7 mouse cellular contexts compared by ENCODE assay signal in genomic region chr5:121833159-121833558, GRCm38 (mm10). TPM values are rescaled to one million over a fixed set of nuclear protein-coding genes. Genes with fewer than 3 reads are reported as not detected.
DNase-seq lines count a peak whose midpoint lies in the region; ATAC-seq and TF ChIP-seq lines count a peak whose summit lies in the region.

No protein-coding gene starts in this region.

- H3K79me2 ChIP-seq in CH12.LX (replicated peaks; ENCODE audit: control insufficient read depth, extremely low read depth, insufficient read depth, poor library complexity, severe bottlenecking): peaks cover 75% of the 10 kb centered on the region

- no peak for TF ChIP-seq EP300 in CH12.LX (IDR thresholded peaks at IDR 0.05; ENCODE audit: low read length)

- H3K27me3 ChIP-seq in kidney, embryonic 15.5 days: 0 out of 2 replicates have a peak, but pooled peaks cover 4% of the 10 kb centered on the region
- H3K27me3 ChIP-seq in CH12.LX (replicated peaks): no peaks in the 10 kb centered on the region
- H3K27me3 ChIP-seq in limb, embryonic 15.5 days: peaks cover 17% of the 10 kb centered on the region

- peak overlapping the region; percentile 75 for H3K4me3 ChIP-seq in kidney, embryonic 15.5 days (replicated peaks)
- peak overlapping the region; percentile 32 to 86 (median 71) for H3K4me3 ChIP-seq in CH12.LX (replicated peaks in 1 of 3; ENCODE audit: low read depth in 2 of 3, low read length in 2 of 3, poor library complexity in 1 of 3)
- peak overlapping the region; percentile 53 for H3K4me3 ChIP-seq in bone marrow, adult 2 months (replicated peaks; ENCODE audit: control insufficient read depth, low read depth, low read length)
- no peak overlapping the region for H3K4me3 ChIP-seq in limb, embryonic 15.5 days

- 64% methylated on average over 2 of the region's 2 CpGs for WGBS in kidney, embryonic 15.5 days
- WGBS in bone marrow, adult 2 months: 18% methylated on average over 2 of the region's 2 CpGs
- WGBS in limb, embryonic 15.5 days: 78% methylated on average over 2 of the region's 2 CpGs

- in situ Hi-C loops in CH12.LX (cut with MboI; ENCODE audit: low pct_ligation_motif_present, low pct_unique_long_range_greater_than_20kb, low sequenced_read_pairs): no loop called here

- peak overlapping the region; percentile 95 for H3K4me2 ChIP-seq in kidney, embryonic 15.5 days
- H3K4me2 ChIP-seq in CH12.LX (ENCODE audit: insufficient read depth, low read depth, poor library complexity, severe bottlenecking): peak overlapping the region; percentile 74
- H3K4me2 ChIP-seq in limb, embryonic 15.5 days: 0 out of 2 replicates have a peak overlapping the region, but pooled peaks have one; percentile 91

- peaks cover 12% of the 10 kb centered on the region for H3K36me3 ChIP-seq in kidney, embryonic 15.5 days
- peaks cover 41 to 45% of the 10 kb centered on the region in 2 experiments for H3K36me3 ChIP-seq in CH12.LX (replicated peaks in 1 of 2; ENCODE audit: control insufficient read depth in 1 of 2, insufficient read depth in 1 of 2, low read length in 1 of 2)
- peaks cover 6% of the 10 kb centered on the region; the same call in 1 of the 2 replicates for H3K36me3 ChIP-seq in limb, embryonic 15.5 days

- no peak for TF ChIP-seq RAD21 in CH12.LX (IDR thresholded peaks at IDR 0.05; ENCODE audit: low read depth, low read length)

- no peak for DNase-seq in kidney, postnatal 10 days
- DNase-seq in CH12.LX (ENCODE audit: extremely low read depth): no peak
- DNase-seq in retina, embryonic 14.5 days (ENCODE audit: low spot score): no peak
- no peak for DNase-seq in retina, postnatal 1 day

- no peak for ATAC-seq in kidney, embryonic 15.5 days (replicated peaks; ENCODE audit: low FRiP score)
- ATAC-seq in limb, embryonic 15.5 days (ENCODE audit: insufficient number of reproducible peaks, low FRiP score, low TSS enrichment, low read depth): no peak

- TF ChIP-seq CTCF in CH12.LX (conservative IDR thresholded peaks at IDR 0.05 in 1 of 2, IDR thresholded peaks at IDR 0.05 in 1 of 2; ENCODE audit: low read depth in 2 of 2, low read length in 2 of 2): no peak
- TF ChIP-seq CTCF in bone marrow, adult 2 months (IDR thresholded peaks at IDR 0.05; ENCODE audit: control insufficient read depth, insufficient read depth, low read length): no peak

- peak overlapping the region; percentile 89 for H3K27ac ChIP-seq in kidney, embryonic 15.5 days
- peak overlapping the region; percentile 84 for H3K27ac ChIP-seq in CH12.LX (ENCODE audit: insufficient read depth, low read depth)
- H3K27ac ChIP-seq in bone marrow, adult 2 months (ENCODE audit: control insufficient read depth, insufficient read depth, low read depth, low read length, poor library complexity): peak overlapping the region; percentile 52
- no peak overlapping the region for H3K27ac ChIP-seq in limb, embryonic 15.5 days

- peaks cover 69% of the 10 kb centered on the region for H3K4me1 ChIP-seq in kidney, embryonic 15.5 days
- peaks cover 25 to 34% of the 10 kb centered on the region in 2 experiments for H3K4me1 ChIP-seq in CH12.LX (ENCODE audit: control insufficient read depth in 1 of 2, insufficient read depth in 2 of 2)
- H3K4me1 ChIP-seq in bone marrow, adult 2 months (ENCODE audit: control insufficient read depth, insufficient read depth, low read length): peaks cover 8% of the 10 kb centered on the region
- peaks cover 67% of the 10 kb centered on the region for H3K4me1 ChIP-seq in limb, embryonic 15.5 days

- no peak for TF ChIP-seq POLR2A in CH12.LX (IDR thresholded peaks at IDR 0.05; ENCODE audit: low read depth, low read length)
- no peak for TF ChIP-seq POLR2A in bone marrow, adult 2 months (IDR thresholded peaks at IDR 0.05; ENCODE audit: borderline replicate concordance, control insufficient read depth, low read depth, low read length)

- no peaks in the 10 kb centered on the region for H3K9me3 ChIP-seq in kidney, embryonic 15.5 days (replicated peaks)
- peaks cover 2% of the 10 kb centered on the region for H3K9me3 ChIP-seq in CH12.LX (replicated peaks; ENCODE audit: low read length)
- no peaks in the 10 kb centered on the region for H3K9me3 ChIP-seq in limb, embryonic 15.5 days

- peak overlapping the region; percentile 24; the same call in 1 of the 2 replicates for H3K9ac ChIP-seq in kidney, embryonic 15.5 days
- peak overlapping the region; percentile 39; the same call in 1 of the 2 replicates for H3K9ac ChIP-seq in CH12.LX (ENCODE audit: insufficient read depth, low read depth)
- no peak overlapping the region for H3K9ac ChIP-seq in limb, embryonic 15.5 days

- dilution Hi-C loops in CH12.LX (cut with MboI; ENCODE audit: extremely low pct_ligation_motif_present, extremely low pct_unique_long_range_greater_than_20kb, low sequenced_read_pairs): no loop called here

TF ChIP-seq in CH12.LX, 34 proteins besides CTCF, POLR2A, EP300 and RAD21:
- TF ChIP-seq ZC3H11A (IDR thresholded peaks at IDR 0.05; ENCODE audit: low read depth, low read length) (no peak), JUN (IDR thresholded peaks at IDR 0.05; ENCODE audit: insufficient read depth, low read depth, low read length) (no peak), SIN3A (IDR thresholded peaks at IDR 0.05; ENCODE audit: low read length) (no peak), MEF2A (IDR thresholded peaks at IDR 0.05; ENCODE audit: borderline replicate concordance, low read depth, low read length) (no peak), UBTF (IDR thresholded peaks at IDR 0.05; ENCODE audit: low read depth, low read length) (no peak), MXI1 (IDR thresholded peaks at IDR 0.05; ENCODE audit: low read depth, low read length) (no peak), USF1 (IDR thresholded peaks at IDR 0.05; ENCODE audit: low read depth, low read length) (no peak), HCFC1 (IDR thresholded peaks at IDR 0.05; ENCODE audit: low read depth, low read length) (no peak), SMC3 (IDR thresholded peaks at IDR 0.05; ENCODE audit: low read depth, low read length) (no peak)

RNA-seq across cellular contexts. Expression of gene Sh2b3, which starts 4.3 kb away (rescaled TPM):
- 18.6 and 19.4 TPM in 2 replicates for polyA plus RNA-seq in kidney, embryonic 15.5 days (2015; fragmentation: Nextera tagmentation; extraction: Ambion mirVana)
- total RNA-seq in CH12.LX (2012; rRNA removed): 27.8 and 35.4 TPM in 2 replicates
- 21.3 and 22.8 TPM in 2 replicates for total RNA-seq in CH12.LX (2014; rRNA removed)
- polyA plus RNA-seq in CH12.LX (2012; ENCODE audit: insufficient read length, low read depth): 32.4 and 38.3 TPM in 2 replicates
- 17.1 and 36.8 TPM in 2 replicates for polyA plus RNA-seq in bone marrow, adult 2 months (2011; ENCODE audit: insufficient read depth, insufficient read length, low replicate concordance, missing spikeins)
- polyA plus RNA-seq in limb, embryonic 15.5 days (2015; fragmentation: Nextera tagmentation; extraction: Ambion mirVana): 13.1 and 14.8 TPM in 2 replicates

RNA-seq across cellular contexts. Expression of gene Pheta1, which starts 15.6 kb away (rescaled TPM):
- polyA plus RNA-seq in kidney, embryonic 15.5 days (2015; fragmentation: Nextera tagmentation; extraction: Ambion mirVana): 27.7 and 29.0 TPM in 2 replicates
- 3.7 and 4.5 TPM in 2 replicates for total RNA-seq in CH12.LX (2012; rRNA removed)
- 1.8 and 2.0 TPM in 2 replicates for total RNA-seq in CH12.LX (2014; rRNA removed)
- polyA plus RNA-seq in CH12.LX (2012; ENCODE audit: insufficient read length, low read depth): 1.2 and 1.4 TPM in 2 replicates
- polyA plus RNA-seq in bone marrow, adult 2 months (2011; ENCODE audit: insufficient read depth, insufficient read length, low replicate concordance, missing spikeins): 2.6 and 6.7 TPM in 2 replicates
- 28.0 and 29.0 TPM in 2 replicates for polyA plus RNA-seq in limb, embryonic 15.5 days (2015; fragmentation: Nextera tagmentation; extraction: Ambion mirVana)
